Mouse (Mus musculus) spleen, adult 12 weeks (tissue): ENCODE results near the gene Cracr2b.

ENCODE experiments used
- DNase-seq: peaks from one replicate; pipeline ENCODE4 v3.0.0; 2022; ENCODE audit warnings: low spot score

Gene Cracr2b

DNA sequence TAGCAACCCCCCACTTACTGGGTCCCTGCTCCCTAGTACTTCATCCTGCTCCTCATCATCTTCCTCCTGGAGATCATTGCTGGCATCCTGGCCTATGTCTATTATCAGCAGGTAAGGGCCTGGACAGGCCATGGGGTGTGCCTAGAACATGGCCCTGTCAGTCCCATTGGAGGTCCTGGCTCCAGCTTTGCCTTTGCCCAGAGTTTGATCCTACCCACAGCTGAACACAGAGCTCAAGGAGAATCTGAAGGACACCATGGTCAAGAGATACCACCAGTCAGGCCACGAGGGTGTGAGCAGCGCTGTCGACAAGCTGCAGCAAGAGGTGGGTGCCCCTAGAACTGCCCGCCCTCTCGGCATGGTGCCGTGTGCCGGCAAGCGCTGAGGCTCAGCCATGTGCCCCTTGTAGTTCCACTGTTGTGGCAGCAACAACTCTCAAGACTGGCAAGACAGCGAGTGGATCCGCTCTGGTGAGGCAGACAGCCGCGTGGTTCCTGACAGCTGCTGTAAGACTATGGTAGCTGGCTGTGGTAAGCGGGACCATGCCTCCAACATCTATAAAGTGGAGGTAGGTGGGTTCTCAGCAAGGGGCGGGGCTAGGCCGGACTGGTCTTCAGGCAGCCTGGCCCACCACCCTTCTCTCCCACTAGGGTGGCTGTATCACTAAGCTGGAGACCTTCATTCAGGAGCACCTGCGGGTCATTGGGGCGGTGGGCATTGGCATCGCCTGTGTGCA is 9.2 kb downstream of the Cracr2b start:
- no peak for DNase-seq

DNA sequence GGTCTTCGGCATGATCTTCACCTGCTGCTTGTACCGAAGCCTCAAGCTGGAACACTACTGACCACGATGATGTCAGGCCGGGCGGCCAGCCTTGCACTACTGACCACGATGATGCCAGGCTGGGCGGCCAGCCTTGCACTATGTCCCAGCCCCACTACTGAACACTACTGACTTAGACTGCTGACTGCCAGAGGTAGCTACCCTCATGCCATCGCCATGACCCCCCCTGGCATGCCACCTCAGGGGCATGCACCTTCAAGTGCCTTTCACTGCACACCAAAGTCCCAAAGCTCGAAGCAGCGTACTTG is 9.7 kb downstream of the Cracr2b start:
- DNase-seq: no peak

DNA sequence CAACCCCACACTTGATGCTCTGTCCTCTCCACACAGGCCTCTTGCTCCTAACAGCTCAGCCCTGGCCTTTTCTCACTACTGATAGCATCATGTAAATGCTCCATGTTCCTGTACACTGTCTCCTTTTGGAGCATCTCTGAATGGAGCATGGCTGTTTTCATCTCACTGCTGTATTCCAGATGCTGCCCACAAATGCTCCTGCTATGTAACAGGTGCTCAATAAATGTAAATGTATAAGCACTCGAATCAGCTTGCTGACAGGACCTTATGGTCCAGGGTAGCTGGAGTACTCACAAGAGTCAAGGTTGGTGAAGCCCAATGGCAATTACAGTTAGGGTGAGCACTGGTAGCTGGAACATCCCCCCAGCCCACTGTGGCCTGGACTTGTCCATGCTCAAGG is 10.3 kb downstream of the Cracr2b start:
- no peak for DNase-seq

DNA sequence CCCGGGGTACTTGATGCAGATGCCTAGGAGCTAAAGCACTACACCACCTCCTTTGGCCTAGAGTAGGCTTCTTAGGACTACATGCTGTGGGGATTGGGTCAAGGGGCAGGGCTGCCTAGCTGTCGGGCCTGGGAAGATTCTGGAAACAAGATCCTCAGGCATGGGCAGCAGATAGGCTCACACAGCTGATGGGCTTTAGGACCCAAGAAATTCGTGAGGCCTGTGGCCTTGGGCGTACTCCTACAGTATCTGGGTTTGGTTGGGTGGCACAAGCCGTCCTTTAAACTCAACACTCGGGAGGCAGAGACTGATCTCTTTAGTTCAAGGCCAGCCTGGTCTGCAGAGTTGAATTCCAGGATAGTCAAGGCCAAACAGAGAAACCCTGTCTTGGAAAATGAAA is 11.3 kb downstream of the Cracr2b start:
- no peak for DNase-seq

DNA sequence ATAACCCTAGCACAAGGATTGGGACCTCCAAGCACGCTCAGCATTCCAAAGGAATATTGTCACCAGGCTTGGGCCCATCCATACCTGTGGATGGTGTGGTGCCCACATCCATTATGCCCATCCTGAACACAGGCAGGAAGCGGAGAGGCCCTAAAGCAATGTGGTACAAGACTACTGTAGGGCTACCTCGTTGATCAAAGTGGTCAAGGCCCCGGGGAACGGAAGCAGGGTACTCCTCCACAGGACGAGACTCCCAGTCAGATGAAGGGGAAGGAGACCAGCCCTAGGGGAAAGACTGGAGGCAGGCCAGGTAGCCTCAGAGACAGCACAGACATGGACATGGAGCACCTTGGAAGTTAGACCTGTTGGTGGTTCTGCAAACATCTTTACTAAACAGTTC is 11.9 kb downstream of the Cracr2b start:
- DNase-seq: no peak

DNA sequence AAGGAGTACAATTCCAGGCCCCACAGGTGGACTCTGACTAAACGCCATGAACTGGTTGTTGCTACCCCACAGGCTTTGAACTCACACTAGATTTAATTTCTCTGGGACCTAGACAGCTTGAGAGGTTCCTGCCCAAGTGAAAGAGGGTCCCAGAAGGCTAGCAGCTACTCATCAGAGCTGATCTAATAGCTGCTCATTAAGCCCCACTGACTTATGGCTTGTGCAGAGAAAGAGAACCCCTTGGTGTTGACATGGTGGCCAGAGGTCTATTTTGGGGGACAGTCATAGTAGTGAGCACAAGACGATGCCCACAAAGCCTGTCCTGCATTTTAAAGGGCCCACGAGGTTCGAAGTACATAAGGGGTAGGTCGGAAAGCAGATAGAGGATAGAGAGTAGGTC is 13.3 kb downstream of the Cracr2b start:
- no peak for DNase-seq

DNA sequence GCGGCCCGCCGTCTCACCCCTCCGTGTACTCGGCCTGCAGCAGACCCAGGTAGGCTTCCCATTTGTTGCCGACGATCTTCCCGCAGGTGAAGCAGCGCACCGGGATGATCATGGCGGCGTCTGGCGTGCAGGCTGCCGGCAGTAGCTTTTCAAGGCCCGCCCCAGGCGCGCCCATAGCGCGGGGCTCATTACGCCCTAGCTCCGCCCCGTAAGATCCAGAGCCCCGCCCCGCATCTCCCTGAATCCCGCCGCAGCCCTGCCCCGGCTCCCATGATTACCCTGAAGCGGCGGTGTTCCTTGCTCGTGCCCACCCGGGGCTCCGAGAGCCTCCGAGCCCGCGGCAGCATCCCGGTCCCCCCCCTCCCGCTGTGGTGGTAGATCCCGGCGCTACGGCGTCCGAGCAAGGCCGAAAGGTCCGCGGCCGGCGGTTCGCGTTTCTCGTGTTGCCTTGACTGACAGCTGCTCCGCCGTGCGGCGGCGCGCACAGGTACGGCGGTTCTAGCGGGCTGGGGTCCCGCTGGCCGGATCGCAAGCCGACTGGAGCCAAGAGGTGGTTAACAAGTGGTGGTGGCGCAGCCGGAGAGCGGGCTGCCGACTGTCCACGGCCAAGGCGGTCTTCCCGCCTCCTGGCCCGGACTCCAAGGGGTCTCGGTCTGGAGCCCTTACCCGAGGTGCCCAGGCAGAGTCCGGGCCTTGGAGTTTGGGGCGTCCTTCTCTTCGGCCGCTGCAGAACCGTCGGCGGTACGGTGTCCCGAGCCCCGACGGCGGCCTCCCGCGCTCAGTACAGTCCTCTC is 14.3 kb downstream of the Cracr2b start, which contains the start of the genes Polr2l and Tspan4:
TSS of gene Polr2l (minus strand) at position 122 of the 794 bp plus-strand sequence.
TSS of gene Tspan4 (plus strand) at position 230 of the 794 bp plus-strand sequence.
- peak; percentile 86 for DNase-seq

DNA sequence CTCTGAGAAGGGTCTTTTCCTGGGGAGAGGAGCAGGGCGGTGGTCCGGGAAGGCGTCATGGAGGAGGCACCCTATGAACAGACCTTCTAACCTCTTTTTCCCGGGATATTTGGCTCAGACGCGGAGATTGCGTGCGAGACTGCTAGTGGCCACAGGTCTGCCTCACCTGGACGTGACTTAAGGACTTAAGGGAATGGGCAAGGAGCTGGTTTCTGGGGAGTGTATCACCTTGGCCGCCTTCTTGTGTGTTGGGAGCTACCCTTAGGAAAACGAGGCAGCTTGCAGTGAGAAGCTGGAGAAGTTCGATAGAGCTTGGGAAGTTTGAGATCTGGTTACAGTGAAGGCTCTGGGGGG is 14.9 kb downstream of the Cracr2b start:
- no peak for DNase-seq

DNA sequence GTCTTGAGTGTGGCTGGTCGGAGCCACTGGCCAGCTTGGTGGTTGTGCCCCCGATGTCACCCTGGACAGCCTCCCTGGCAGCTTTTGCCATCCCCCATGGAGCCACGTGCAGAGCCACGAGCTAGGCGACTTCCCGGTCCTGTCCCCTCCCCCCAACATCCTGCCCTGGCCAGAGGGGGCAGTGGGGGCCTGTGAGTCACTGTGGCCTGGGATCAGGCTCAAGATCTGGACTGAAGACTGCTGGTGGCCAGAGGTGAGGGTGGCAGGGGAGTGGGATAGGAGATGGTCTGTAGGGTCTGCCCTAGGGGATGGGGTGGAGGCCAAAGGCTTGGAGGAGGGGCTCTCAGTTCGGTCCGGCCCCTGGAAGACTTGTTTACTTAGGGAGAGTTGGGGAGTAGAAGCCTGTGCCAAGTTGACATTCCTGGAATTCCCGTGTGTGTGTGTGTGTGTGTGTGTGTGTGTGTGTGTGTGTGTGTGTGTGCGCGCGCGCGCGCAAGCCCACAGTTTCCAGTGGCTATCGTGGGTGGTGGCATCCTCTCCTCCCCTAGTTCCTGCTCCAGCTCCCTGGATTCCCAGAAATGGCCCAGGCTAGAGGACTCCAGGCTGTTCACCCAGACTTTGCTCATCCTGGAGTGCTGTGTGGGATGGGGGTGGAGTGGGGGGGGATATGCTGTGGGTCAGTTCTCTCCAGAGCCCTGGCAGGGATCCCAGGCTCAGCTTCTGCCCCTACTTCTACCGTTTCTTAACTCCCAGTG is 15.5 kb downstream of the Cracr2b start:
- DNase-seq: no peak

DNA sequence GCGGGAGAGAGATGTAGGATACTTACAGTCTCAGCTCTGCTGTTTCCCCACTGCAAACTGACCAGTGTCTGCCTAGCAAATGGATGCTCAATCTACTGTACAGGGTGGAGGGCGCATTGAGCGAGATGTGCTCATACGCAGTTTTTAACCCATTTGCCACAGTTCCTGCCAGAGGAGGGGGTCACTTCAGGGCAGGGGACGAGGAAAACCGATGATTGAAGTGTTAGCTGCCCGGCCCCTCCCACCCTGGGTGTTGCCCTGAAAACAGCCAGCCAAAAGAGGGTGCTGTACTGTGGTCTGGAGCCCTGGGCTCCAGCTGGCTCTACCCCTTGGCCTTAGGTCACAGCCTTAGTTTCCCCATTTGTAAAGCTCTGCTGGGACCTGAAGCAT is 16.1 kb downstream of the Cracr2b start:
- no peak for DNase-seq

DNA sequence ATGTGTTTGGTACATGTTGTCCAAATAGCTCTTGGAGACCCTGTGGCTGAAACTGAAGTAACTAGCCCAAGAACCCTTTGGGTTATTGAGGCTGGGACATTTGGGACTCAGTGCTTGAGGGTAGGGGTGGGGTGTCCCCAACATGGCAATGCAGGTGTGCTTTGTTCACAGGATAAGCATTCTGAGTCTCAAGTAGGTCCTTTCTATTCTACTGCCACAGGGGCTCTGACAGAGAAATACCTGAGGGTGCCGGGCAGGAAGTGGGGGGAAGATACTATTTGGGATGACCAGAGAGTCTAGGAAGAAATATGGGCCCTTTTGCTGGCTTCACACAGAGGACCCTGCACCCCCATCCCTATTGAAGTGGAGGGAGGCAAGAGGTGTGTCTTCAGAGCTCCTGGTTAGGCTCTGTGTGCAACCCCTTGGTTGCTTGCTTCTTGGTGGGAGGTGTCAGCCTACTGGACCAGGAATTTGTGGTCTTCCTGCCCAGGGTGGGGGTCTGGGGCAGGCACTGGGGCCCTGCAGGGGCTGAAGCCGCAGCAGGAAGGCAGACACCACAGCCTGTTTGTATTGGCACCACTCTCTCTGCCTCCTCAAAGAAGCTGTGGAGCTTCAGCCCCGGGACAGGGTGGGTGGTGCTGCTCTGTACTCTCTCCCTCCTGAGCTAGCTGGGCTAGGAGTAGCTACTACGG is 16.8 kb downstream of the Cracr2b start:
- no peak for DNase-seq

DNA sequence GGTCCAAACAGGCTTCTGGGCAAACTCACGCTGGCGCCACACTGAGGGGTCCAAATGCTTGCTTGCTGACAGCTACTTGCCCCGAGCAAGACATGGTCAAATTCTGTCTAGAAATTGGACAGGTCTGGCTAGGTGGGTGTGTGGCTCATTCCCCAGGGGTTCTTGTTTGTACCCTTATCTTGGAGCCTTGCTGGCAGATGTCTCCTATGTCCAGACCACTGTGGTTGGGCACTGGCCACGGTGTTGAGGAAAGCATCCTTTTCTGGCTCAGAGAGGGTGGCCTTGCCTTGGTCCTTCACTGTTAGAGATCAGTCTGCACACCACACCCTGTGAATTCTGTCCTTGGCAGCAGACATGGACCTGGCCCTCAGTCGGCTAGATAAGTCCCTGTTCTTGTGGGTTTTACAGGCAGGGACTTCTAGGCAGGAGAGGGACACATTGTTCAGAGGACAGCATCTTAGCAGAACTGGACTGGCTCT is 17.4 kb downstream of the Cracr2b start:
- no peak for DNase-seq

DNA sequence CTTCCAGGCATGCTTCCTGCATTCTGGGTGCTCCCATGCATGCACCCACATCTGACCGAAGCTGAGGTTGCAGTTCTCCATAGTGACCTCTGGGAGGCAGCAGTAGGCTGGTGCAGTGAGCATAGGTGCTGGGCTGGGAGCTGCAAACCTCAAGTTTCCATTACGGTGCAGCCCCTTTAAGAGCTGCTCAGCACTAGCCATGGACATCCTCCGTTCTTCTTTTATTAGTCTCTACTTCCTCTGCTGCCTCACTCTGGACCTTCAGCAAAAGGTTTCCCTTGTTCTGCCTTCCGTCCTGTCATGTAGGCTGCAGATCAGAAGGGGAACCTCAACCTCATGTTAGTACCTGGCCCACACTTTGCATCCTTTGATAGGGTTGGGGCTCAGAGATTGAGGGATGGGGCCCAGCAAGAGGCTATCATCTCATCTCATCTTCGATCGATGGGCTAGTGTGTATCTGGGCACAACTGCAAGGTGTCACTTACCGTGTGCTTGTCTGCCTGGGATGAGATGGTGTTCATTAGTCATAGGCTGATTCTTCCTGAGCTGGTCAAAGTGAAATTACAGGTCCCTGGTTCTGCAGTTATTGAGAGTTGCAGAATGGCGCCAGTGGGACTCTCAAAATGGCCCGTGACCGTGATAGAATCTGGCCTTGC is 20.1 kb downstream of the Cracr2b start:
- peak; percentile 67 for DNase-seq

DNA sequence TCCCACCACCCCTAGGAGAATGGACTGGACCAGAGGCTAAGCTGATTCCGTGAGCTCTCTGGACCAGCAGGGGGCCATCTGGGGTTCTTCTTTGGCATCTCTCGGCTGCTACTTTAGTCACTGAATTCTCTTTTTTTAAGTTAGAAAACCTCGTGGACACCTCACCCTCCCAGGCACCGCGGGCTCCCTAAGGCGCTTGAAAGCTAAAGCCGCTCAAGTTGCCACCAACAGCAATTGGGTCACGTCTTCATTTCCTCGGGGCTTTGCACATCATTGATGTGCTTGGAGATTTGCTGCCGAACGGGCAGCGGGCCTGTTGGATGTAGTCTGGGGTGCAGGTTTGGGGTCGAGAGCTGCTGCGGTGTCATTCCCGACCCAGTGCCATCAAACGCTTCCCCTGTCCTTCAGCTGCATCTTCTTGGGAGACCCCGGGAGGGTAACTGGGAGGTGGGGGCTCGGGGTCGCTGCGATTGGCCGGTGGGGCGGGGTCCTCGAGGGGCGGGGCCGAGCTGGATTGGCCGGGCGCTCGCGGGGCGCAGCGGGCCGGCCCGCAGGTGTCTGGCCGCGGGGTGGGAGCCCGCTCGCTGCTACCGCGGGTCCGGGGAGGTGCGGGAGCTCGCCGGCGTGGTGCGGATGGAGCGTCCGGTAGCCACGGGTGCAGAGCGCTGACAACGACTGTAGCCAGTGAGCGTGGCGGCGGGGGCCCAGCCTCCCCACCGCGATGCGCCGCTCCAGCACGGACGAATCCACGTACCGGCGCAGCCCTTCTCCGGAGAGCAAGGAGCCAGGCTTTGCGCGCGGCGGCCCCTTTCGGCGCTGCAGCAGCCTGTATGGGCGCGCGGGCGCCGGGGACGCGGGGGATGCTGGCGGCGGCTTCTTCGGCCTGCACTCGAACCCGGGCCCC is 20.9 kb downstream of the Cracr2b start:
- DNase-seq: no peak

DNA sequence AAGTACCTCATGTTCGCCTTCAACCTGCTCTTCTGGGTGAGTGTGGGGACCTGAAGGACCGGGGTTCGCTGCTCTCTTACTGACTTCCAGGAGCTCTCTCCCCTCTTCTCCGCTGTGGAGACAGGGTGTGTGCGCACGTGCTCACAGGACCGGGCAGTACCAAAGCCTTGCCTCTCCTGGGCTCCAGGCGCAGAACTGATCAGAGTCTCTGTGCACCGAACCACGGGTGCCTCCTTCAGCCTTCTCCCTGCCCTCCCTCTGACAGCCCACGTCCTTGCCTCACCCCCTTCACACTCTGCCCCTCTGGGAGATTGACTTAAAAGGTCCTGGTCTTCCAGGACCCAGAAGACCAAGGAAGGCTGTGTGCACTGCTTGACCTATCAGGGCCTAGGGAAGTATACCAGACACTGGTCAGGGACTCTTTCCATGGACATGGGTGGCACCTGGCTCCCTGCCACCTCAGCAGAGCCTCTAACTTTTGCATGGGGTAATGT is 21.7 kb downstream of the Cracr2b start:
- DNase-seq: no peak

DNA sequence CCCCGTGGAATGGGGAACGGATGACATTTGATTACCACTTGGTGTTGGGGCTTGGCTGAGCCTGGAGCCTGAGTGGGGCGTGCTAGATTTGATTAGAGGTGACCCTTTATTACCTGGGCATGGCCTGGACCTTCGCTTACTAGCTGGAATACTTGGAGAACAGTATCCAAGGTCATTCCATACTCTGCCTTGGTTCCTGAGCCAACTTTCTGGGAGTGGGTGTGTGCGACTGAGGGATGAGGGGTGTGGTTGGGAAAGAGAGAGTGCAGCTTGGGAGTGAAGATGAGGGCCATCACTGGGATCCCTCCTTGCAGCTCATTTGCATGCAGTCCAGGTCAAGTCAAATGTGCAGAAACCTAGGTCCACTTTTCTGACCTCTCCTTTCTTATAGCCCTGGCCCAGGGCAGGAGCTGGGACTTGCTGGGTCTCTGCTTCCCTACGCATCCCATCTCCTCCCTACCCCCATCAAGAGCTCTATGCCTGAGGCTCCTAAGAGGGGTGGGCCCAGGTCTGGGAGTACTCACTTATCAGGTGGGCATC is 22.3 kb downstream of the Cracr2b start:
- no peak for DNase-seq

DNA sequence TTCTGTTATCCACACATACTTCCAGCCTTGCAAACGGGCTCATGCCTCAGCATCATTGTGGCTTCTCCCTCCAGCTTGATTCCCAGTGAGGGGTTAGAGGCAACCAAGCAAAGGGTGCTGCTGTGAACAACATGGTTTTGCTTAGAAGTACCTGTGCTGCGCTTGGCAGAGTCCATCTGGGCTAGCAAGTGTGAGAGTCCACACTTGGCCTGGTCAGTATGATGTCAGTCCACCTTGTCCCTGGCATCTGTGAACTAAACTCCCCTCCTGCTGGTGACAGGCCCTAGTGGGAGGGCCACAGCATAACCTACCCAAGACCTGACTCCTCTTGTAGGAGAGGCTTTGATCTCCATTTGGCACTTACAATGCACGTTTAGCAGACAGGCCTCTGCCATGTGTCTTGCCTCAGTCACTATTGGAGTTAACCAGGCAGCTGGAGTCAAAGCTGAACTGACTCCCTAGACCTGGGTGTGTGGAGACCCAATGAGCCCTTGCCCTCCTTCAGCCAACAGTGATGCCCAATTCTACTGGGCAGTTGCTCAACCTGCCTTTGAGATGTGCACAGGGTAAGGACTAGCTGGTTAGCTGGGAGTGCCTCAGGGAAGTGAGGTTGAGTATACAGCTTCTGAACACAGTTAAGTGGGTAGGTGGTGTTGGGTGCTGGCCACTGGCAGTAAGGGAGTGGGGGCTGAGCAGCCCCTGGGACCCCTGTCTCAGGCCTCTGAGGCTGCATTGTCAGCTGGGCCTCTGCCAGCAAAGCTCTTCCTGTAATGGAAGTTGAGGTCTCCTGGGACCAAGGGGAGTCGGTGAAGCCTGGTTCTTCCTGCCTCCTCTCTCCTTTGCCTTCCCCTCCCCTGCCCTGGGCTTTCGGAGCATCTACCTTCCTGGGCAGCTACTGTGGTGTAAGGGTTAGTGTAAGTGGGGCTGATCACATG is 23.6 kb downstream of the Cracr2b start:
- DNase-seq: no peak

DNA sequence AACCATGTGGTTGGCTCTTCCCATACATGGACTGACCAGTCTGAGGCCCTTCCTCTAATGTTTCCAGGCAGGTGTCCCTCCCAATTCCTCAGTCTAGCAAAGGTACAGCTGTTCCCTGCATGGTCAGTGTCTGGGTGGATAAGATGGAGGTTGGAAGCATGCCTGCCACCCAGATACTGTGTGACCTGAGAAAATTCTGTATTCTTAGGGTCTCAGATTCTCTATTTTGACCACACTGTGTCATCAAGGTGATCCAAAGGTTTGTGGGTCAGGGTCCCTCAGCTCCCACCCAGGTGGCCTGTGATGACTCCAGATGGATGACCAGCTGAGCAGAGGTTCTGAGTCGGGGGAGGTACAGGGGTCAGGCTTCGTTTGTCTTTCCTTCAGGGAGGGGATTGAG is 24.3 kb downstream of the Cracr2b start:
- no peak for DNase-seq

DNA sequence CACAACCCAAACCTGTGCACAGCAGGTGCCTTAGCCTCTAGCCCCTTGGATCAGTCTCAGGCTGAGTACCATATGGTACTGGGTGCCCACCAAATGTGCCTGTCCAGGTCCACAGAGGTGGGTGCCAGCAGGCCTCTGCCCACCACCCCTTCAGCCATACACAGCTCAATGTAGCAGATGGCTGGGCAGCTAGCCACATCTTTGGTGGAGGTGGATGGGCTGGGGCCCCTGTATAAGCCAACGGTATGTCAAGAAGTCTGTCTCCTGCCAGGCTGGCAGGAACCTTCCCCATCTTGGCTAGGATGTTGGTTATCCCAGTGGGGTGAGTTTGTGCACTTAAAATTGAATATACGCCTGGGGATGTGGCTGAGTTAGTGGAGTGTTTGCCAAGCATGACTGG is 24.7 kb downstream of the Cracr2b start:
- no peak for DNase-seq
